Mouse (Mus musculus) heart, postnatal 4 days (tissue): Measurements from ENCODE around the gene Slco2a1. TPM values are rescaled to one million over a fixed set of nuclear protein-coding genes. Genes with fewer than 3 reads are reported as not detected.

ENCODE experiments used
- DNase-seq: peaks from one replicate; pipeline ENCODE4 v3.0.0; 2021
- total RNA-seq, 2 experiments: library from RNA; stranded (reverse); gene quantifications; 2 replicates each; pipeline ENCODE4 v1.2.3; 2021

Slco2a1 gene
- total RNA-seq, 2 experiments from 2014 or later = 9.5 to 10.0 TPM

DNA sequence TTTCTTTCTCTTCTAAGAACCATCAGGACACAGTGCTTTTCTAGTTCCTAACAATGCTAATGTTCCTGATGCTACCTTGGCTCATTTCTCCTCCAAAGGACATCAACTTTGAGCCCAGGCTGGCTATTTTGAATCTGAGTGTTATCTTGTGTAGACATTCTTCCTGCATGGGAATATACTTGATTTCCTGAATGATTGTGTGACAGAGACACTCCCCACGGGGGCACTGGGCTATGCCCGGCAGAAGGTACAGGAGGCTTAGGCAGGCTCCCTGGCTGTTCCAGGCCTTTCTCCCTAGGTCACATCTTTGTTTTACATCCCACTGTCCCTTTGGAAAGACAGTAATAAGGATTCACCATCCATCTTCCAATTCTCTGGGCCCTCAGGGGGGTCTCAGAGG is 49.8 kb downstream of the Slco2a1 start:
- no peak for DNase-seq

DNA sequence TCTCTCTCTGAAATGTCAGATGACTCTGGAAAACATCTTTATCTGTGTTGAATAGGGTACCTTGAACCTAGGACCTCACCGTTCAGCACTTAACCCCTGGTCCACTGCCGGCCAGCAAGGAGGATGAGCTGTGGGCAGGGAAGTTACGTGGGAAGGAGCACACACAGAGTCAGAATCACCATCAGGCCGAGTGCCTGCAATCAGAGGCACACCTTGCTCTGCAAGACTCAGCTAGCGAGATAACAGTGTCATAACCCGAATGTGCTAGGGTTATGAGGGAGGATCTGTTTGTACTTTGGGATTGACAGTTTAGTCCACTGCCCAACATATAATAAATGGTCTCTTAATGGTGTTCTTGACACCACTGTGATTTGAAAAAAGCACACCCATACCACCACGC is 50.2 kb downstream of the Slco2a1 start:
- DNase-seq = no peak

DNA sequence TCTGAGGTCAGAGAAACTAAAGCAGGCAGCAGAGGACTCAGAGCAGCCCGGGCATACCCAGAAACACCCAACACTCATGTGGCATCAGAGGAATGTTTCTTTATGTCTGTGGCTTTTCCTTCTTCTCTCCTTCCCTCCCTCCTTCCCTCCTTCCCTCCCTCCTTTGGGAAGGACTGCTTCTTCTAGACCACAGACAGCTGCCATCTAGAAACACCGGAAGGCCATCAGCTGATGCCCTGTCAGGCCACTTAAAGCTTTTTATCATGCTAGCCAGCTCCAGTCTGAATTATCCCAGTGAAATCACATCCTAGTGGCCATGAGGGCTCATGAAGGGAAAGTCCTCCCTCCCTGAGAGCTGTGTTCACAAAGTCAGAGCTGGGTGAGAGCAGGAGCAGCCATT is 52.1 kb downstream of the Slco2a1 start:
- no peak for DNase-seq

DNA sequence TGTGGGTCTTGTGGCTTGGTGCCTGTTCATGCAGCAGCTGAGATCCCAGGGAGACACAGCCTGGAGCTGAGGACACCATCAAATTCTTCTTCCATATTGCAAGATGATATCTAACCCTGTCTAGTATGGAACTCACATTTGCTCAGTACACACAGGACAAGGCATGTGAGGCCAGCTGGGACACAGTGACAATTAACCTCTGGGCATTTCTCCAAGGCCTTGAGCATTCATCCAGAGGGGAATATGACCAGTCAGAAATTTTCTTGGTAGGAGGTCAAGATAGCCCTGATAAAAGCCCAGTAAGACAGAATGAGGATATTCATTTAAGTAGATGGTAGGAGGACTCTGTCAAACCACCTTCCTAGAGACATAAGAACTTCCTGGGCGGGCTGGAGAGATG is 56.9 kb downstream of the Slco2a1 start:
- DNase-seq = no peak

DNA sequence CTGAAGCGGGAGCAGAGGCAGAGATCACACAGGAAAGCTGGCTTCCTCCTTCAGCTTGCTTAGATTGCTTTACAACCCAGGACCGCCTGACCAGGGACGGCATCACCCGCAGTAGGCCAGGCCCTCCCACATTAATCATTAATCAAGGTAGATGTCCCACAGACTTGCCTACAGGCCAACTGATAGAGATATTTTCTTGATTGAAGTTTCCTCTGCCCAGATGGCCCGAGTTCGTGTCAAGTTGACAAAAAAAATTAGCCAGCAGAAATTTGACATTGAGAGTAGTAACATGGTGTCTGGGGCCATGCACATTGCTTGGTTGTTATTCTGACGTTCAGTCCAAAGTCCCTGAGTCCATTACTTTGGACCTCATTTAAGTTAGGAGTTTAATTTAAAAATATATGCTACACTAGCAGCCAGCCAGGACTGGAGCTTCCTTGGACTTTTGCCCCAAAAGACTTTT is 60.6 kb downstream of the Slco2a1 start:
- no peak for DNase-seq

DNA sequence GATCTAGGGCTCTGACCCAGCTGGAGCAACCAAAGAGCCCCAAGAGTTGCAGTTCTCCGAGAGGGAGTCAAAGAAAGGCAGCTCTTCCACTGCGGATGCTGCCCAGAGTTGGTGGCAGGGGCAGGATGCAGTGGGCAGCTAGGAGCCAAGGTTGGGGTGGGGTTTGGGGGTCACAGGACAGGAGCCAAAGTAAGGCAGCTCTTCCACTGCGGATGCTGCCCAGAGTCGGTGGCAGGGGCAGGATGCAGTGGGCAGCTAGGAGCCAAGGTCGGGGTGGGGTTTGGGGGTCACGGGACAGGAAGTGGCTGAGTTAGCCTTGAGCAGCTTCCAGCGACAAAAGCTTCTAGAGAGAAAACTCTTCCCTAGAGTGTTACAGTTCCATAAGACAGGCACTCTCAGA is 65.3 kb downstream of the Slco2a1 start:
- no peak for DNase-seq

DNA sequence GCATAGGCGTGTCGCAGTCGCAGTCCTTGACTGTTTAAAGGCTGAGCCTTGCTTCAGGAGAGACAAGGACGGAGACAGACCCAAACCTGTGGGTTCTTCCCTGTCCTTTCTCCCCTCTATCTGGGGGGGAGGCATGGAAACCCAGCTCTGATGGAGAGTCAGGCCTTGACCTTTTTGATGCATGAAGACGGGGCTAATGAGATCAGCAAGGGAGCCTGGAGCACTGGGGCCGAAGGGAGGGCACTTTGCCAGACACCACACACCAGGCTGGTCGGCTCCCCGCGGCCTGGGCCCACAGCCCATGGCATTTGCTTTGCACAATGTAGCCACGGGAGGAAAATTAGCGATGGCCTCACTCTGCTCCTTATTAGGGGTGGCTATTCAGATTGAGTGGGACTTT is 66.5 kb downstream of the Slco2a1 start:
- DNase-seq = no peak

DNA sequence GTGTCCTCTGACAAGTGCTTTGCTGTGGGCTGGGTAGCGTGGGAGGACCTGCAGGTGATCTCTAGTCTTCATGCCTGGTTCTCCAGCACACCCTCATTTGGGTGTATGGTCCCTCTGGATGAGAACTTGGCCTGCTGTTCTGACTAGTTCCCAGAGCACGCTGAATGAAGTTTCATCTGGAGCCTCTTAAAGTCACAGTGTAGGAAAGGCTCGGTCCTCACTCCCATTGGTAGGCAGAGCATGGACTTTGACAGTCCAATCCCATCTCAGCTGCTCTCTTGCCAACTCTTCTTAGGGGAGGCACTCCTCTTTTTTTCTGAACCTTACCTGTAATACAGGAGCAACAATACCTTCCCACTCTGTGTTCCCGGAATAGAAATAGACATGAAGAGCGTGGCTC is 67.7 kb downstream of the Slco2a1 start:
- no peak for DNase-seq

DNA sequence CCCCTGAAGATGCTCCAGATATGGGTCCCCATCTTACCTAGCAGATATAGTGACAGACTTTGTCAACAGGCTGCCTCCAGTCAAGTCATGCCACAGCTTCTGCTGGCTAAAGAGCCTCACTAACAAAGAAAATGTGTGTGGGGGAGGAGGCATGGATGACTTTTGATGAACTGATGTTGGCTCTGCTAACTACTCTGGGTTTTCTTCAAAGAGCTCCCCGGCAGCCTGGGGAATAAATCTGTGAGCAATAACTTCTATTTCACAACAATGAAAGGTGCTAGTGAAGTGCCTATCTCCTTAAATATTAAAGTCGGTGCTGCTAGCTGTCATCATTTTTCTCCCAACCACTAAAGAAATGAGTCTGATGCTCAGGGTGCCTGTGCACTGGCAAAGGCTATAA is 72.0 kb downstream of the Slco2a1 start:
- no peak for DNase-seq

DNA sequence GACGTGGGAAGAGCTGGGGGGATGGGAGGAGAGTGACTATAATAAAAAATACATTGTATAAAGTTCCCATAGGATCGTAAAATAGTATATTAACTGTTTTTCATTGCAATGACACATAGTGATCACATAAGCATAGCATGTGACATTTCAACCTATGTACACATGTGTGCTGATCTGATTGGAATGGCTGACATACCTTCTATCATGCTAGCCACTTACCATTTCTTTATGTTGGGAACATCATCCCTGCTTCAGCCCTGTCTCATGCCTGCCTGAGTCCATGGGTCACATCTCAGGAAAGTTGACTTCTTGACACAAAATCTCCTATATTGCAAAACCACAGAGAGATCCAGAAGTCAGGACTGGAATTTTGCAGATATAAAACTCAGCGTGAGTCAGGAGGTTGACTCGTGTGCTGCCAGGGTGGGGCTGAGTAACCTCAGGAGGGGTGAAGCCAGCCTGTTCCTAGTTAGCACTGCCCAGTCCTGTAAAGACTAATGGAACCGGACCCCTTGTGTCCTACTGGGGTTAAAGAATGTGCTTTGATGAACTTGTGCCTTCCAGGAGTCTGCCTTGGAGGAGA is 73.0 kb downstream of the Slco2a1 start:
- DNase-seq = no peak

DNA sequence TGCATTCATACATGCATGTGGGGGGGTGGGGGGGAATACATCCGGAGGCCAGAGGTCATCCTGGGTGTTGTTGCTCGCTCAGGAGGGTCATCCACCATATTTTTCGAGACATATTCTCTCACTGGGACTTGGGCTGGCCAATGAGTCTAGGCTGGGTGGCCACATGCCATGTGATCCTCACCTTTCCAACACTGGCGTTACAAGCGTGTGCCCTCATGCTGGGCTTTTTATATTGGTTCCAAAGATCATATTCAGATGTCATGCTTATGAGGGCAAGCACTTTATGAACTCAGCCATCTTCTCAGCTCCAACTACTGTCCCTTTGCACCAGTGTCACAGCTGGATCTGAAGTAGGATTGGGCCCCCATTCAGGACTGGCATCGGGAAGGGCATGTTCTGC is 75.1 kb downstream of the Slco2a1 start:
- no peak for DNase-seq

DNA sequence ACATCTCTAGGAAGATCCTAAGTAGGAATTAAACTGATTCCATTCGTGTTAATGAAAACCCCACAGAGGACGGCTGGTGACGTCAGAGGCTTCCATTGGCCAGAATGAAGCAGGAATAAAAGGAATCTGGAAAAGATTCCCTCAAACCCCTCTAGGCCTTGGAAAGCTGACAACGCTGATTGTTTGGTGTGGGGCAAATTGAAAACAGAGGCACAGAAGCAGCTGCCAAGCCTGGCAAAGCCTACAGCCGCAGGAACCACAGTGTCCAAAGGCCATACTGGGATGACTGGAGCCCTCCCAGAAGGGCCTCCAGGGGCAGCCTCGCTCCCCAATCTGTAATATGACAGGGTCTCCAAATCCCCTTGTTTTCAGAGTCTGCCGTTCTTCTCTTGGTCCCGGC is 78.3 kb downstream of the Slco2a1 start:
- no peak for DNase-seq

DNA sequence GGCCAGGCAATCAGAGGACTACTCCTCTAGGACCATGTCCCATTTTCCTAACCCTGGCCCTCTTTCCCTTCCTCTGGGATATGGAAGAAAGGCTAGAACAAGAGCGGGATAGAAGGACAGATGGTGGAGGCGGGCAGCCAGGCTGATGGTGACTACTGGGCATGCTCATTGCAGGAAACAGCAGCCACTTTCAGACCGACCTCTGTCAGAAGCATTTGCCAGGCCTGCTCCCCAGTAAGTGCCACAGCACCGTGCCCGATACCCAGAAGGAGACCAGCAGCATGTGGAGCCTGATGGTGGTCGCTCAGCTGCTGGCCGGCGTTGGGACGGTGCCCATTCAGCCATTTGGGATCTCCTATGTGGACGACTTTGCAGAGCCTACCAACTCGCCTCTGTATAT is 79.1 kb downstream of the Slco2a1 start:
- DNase-seq = no peak

DNA sequence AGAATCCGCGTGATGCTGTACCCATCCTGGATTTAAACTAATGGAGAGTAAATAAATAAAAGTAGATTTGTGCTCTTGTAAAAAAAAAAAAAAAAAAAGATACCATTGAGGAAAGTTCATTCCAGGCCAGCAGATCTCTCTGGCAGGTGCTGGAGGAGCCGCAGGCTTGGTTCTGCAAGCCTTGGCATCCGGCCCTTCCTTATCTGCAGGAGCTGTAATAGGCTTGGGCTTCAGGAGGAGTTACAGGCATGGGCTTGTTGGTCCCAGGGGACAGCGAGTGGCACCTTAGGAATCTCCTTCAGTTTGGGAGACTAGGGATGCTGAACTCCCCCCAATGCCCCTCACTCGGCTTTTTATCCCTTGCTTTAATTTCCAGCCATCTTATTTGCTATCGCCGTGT is 80.3 kb downstream of the Slco2a1 start:
- DNase-seq = peak; percentile 32

DNA sequence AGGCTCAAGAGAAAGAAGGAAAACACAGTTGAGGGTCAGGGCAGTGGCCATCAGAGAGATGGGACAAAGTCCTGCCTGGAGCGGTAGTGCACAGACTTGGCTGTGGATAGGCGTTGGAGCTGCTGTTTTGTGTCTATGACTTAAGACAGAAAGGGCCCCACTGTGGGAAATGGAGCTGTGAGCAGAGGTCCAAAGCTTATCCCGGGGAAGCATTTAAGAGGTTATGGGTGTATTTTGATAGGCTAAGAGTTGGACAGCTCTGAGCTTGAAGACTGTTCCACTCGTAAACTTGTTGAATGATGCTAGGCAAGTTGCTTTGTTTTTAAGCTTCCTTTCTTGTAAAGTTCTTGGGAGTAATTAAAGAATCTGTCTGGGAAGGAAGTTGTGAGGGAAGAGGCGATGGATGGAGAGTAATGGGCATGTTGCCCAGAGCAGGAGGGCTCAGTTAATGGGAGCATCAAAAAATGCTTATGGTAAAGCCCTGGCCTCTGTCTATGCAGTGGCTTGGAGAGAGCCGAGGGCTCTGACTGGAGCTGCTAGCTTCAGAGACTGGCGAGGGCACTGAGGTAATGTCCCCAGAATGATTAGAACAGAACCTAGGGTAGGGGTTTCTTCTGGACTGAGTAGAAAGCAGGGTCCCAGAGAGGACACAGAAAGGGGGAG is 83.2 kb downstream of the Slco2a1 start:
- no peak for DNase-seq

DNA sequence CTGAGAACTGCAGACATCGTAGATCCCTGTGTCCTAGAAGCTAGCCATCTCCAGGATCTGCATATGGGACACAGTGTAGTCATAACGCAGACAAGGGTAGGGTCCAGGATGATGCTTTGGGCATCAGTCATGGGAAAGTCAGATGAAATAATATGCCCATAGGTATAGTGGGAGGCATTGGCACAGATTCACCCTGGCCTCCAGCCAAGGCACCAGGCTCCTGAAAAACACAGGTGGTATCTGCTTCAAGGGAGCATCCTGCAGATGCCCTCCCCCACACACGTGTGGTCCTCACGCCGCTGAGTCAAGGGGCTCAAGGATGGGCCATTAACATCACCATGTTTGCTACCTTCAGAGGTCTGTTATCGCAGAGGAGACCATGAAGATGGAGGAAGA is 83.7 kb downstream of the Slco2a1 start:
- DNase-seq = no peak

DNA sequence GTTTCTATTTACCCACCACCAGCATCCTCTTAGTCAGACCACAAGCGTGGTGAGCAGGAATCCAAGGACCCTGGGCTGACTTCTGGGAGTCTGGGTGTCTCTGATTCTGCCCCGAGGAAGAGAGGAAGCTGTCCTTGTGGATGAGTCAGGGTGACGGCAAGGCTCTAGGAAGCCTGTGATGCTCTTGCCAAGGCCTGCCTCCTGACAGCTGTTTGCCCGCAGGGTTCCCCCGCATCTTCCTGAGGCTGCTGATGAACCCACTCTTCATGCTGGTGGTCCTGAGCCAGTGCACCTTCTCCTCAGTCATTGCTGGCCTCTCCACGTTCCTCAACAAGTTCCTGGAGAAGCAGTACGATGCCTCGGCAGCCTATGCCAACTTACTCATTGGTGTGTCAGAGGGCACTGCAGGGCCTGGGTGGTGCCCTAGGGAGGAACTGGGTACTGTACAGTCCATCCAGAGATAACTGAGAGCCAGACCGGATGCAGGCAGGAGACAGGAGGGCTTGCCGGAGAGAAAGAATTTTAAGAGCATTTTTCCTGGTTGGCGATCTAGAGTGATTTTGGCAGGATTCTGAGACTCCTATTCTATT is 84.5 kb downstream of the Slco2a1 start:
- no peak for DNase-seq

DNA sequence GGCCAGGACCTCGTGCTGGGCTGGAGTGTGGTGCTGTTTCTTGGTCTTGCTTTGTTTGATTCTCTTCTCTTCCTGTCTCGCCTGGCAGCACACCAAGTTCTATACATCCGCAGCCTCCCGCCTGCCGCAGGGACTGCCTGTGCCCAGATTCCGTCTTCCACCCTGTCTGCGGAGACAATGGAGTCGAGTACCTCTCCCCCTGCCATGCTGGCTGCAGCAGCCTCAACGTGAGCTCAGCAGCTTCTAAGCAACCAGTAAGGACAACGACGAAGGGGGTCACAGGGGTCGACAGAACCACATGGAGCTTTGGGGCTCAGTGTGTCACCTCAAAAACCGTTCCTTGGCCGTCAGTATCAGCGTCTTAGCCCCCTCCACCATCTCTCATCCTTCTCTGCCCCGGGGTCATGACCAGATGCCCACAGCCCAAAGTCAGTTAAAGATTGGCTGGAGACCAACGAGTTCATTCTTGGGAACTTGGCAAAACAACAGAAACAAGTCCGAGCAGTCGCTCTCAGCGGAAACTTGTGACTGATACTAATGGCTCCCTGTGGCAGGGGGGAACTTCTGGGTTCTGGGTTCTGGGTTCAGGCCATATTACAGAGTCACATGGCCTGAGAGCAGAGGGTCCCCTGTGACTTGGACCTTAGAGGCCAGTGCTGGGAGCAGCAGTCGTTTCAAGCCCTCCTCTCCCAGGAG is 88.5 kb downstream of the Slco2a1 start:
- DNase-seq = peak; percentile 48

DNA sequence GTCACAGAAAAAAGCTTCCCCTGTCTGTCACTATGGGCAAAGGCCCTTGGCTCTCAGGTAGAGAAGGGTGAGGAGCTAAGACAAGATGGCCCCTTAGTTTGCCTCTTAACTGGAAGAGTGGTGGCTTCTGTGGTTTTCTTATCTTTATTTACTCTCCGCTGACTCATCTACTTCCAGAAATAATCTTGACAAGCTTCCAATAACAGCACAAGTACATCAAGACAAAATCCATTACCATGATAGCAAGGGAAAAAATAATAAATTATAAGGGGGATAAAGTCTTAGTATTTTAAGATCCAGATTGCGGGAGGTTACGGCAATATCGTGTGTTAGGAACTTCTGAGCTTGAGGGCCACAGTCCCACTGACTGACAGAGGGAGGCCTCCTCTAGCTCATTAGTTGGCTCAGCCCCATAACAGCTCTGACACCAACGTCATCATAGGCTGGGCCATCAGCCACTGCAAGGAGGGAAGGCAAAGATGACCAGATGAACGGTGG is 89.7 kb downstream of the Slco2a1 start:
- DNase-seq = no peak

DNA sequence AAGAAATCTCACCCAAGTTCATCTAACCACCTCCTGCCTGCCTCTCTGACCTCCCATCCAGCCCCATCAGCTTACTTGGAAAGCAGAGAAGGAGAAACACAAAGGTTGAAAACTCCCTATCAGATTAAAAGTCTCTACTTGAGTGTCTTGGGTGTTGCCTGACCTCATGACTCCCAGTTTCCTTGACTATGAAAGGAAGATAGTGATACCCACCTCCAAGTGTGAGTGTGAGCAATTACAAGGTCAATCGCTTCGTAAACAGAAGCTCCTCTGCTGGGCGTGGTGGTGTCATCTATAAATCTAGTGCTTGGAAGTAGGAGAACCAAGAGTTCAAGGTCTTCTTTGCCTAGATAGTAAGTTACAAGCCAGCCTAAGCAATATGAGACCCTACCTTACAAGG is 91.7 kb downstream of the Slco2a1 start:
- DNase-seq = no peak

DNA sequence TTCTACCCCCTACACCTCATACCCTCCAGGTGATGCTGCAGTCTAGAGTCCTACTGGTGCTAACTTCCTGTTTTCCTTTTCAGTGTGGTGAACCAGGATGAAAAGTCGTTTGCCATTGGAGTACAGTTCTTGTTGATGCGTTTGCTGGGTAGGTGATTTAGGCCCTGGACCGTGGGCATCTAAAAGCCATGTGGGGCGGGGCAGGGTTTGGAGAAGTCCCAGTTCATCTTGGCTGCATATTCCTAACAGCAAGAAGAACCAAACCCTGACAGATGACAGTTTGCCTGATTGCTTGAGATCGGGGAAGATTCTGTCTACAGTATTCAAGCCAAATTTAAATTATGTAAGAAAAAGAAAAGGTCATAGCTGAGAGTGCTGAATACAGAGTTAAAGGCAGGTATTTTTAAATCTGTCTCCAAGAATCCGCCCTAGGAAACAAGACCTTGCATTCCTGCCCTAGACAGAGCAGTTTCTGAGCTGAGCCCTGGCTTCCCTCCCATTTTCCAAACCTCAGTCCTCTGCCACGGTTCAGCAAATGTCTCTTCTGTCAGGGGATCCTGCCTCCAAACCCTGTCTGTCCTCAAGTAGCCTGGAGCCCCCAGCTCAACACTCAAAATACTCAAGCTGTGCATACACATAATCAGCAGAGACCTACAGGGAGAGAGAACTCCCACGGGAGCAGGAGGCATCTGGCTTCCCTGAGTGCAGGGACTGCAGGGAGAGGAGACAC is 93.9 kb downstream of the Slco2a1 start:
- DNase-seq = no peak

DNA sequence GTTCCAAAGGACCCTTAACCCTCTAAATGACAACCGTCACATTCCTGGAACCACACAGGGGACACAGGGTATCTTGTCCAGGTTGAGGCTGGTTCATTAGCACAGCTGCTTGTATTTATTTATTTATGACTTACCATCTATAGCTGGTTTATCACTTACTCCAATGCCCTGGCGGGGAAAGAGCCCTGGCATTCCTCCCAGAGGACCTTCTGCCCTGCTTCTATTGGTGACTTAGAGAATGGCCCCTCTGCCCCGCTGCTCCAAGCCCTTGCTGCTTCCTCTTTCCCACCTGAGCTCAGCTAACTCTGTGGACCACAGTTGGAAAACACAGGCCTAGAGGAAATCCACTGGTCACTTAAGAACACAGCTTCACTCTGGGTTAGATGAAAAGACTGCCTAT is 94.9 kb downstream of the Slco2a1 start:
- DNase-seq = no peak

DNA sequence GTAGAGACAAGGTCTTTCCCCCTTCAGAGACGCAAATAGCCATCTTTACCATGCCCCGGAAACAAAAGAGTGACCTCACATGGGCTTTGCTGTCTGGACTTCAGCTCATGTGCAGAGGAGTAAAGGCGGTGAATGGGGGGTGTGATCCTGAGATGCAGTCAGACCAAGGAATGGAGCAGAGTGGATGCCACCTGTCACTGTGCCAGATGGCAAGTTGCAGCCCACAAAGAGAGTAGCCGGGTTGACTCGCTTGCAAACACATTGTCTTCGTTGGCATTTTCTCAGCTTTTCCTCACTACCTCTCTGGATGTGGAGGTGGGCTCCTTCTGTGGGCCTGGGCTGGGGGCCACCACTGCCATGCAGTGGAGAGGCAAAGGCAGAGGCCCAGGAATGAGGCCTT is 98.2 kb downstream of the Slco2a1 start:
- DNase-seq = no peak
